Mouse (Mus musculus) c-Kit-positive CD71-positive TER-119-positive erythroid progenitor cells, embryonic 14.5 days (primary cell): ENCODE results near the gene Cpxm2.

Experiments used
- DNase-seq: peaks from one replicate; pipeline ENCODE4 v3.0.0-alpha.2; 2013; ENCODE audit warnings: low spot score

The Cpxm2 gene

DNA sequence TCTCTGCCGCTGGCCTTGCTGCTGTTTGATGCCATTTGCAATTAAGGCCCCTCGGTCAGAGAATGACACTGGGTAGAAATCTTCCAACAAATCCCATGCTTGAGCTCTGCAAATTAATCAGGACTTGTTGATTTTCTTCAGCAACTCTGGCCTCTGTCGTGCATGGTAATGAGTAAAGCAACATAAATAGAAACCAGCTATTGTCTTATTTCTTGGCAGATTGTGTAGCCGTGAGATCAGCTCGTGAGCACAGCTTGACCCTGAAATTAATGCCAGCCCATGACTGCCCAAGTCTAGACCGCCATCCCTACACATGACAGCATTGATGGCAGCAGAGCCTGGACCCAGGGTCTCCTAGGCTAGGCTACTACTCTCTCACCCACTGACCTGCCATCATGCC is 25.9 kb downstream of the Cpxm2 start:
- DNase-seq = no peak

DNA sequence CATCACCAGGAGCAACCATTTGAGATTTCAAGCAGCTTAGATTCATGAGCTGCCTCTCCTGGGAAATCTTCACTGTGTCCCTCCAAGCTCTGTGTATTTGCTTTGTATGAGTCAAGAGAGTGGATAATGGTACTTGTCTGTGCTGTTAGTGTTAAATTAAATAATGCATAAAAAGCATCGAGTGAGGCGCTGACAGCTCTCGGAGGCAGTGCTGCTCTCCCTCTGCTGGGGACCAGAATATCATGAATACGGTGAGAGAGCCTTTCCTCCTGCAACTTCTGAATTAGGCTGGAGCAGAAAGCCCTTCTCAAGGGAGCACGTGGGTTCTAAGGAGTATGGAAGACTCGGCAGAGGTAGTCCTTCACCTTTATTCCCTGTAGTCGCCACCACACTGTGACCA is 29.6 kb downstream of the Cpxm2 start:
- DNase-seq = no peak

- DNase-seq = no peak
These were observed 31.3 kb downstream of the Cpxm2 start for GRCm38 (mm10) chr7:132123211-132123610.

DNA sequence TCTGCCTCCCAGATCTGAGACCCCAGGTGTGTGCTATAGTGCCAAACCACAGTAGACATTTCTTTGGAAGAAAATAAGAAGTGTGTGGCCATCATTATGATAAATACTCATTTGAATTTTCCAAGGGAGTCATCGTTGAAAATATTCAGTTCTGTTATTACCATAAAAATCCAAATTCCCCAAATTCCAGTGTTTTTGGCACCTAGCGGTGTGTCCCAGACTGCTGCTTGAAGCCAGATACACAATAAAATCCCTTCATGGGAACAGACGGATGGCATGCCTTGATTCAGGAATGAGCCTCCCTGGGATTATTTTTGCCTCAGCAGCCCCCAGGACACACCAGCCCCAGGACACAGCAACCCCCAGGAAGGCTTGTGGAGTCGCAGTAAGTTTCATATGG is 34.7 kb downstream of the Cpxm2 start:
- no peak for DNase-seq

DNA sequence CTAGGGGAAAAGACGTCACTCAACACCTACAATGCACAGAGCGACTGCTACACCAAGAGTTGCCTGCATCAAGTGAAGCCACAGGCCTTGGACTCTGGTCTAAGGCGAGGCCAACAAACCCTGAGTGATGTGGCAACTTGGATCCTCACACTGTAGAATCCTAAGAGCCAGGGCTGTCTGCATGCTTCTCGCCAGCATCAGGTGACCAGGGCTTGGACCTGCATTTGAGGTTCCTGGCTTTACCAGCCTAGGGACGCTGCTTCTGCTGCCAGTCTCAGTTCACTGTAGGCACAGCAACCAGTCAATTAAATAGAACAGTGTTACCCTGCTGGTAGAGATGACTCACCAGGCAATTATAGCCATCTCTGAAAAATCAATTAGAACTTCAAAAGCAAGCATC is 42.8 kb downstream of the Cpxm2 start:
- no peak for DNase-seq

- DNase-seq = no peak
These were observed 44.2 kb downstream of the Cpxm2 start for GRCm38 (mm10) chr7:132110308-132110707.

- DNase-seq = no peak
These were observed 47.6 kb downstream of the Cpxm2 start for GRCm38 (mm10) chr7:132106891-132107290.

- no peak for DNase-seq
These were observed 49.2 kb downstream of the Cpxm2 start for GRCm38 (mm10) chr7:132105326-132105725.

DNA sequence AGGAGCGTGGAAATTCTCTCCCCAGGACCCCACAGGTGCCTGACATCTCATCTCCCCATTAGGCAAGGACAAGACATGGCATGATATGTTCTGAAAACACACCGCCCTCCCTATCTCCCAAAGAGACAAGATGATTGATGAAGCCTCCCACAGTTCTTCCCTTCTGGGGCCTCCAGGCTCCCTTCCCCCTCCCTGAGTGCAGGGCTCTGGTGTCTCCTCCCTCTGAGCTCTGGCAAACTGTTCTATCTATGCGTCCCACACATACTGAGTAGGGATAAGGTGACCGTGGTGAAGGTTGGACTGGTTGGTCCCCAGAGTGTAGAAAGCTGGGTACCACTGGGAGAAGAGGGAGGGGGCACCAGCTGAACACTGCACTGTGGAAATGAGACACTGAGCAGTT is 56.1 kb downstream of the Cpxm2 start:
- no peak for DNase-seq

- no peak for DNase-seq
These were observed 59.9 kb downstream of the Cpxm2 start for GRCm38 (mm10) chr7:132094666-132095065.

DNA sequence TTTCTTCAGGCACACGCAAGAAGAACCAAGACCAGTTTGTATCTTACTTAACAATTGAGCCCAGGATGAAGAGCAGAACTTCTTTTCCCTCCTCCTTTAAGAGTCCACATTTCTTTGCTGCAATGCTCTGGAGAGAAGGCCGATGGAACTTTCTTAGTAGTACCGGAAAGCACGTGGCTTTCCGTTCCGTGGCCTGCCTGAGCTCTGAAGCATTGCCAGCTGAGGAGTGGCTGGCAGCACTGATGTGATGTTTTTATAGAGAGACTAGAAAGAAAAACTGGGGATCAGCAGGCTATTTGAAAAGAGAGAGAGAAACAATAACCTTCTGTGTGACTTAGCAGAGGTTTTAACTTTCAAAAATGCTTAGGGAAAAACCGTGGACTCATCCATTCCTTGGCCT is 63.0 kb downstream of the Cpxm2 start:
- no peak for DNase-seq

DNA sequence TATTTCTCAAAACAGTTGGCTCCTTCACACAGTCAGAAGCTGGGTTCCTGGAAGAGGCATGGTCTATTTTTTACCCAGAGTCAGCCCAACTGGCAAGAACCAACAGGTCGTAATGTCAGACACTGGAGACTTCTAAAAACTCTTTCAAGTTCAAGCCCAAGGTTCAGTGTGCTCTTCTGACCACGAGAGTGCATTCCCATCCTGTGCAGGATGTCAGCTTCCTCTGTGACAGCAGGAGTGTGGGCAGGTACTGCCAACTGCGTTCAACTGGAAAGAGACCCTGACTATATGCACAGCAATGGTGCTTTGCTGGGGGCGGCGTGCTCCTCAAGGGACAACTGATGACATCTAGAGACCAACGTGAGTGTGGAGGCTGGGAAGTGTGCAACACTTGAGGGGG is 65.9 kb downstream of the Cpxm2 start:
- DNase-seq = no peak

- DNase-seq = no peak
These were observed 66.4 kb downstream of the Cpxm2 start for GRCm38 (mm10) chr7:132088181-132088580.

DNA sequence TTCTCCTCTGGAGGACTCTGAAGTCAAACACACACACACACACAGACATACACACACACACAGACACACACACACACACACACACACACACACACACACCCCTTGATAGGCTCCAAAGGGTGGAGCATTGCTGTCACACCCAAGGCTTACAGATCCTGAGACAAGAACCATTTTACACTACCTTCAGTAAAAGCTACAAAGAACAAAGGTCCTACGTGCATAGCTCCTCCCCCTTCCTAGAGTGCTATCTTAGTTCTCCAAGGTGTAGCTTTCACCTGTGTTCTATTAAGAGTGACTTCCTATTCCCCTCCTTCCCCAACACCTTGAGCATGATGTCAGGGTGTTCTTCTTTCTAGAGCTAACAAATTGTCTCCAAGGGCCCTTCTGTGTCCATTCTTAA is 78.7 kb downstream of the Cpxm2 start:
- DNase-seq = no peak

GRCm38 (mm10) chr7:132074503-132074902 is 80.0 kb downstream of the Cpxm2 start:
- DNase-seq = no peak

- no peak for DNase-seq
These were observed 83.5 kb downstream of the Cpxm2 start for GRCm38 (mm10) chr7:132070877-132071625.

- DNase-seq = no peak
These were observed 86.6 kb downstream of the Cpxm2 start for GRCm38 (mm10) chr7:132067951-132068350.

DNA sequence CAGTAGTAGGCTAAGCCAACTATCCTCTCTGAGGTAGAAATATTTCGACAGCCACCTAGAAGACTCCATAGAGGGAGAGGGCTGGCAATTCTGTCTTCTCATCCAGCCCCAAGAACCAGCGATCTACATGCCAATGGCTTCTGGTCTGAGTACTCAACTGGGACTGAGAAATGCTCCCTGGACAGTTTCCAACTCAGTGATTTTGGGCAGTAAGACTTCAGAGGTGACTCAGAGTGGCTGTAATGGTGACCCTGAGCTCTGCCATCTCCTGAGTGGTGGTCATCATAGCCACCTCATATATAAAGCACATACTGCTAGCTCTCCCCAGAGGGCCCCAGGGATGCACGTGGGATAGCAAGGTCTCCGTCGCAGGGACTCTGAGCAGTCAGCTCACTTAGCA is 87.0 kb downstream of the Cpxm2 start:
- DNase-seq = no peak

DNA sequence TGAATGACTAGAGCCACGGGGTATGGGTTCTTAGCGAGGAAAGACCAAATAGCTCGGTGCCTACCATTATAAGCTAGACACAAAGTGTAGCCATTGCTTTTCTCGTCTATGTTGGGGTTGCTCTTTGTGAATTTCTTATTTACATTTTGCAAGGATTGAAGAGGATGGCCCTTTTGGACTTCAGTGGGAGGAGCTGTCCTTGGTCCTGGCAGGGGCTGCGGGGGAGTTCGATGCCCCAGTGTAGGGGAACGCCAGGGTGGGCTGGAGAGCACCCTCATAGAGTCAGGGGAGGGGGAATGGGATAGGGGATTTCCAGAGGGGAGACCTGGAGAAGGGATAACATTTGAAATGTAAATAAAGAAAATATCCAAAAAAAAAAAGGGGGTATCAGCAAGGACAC is 94.4 kb downstream of the Cpxm2 start:
- no peak for DNase-seq

DNA sequence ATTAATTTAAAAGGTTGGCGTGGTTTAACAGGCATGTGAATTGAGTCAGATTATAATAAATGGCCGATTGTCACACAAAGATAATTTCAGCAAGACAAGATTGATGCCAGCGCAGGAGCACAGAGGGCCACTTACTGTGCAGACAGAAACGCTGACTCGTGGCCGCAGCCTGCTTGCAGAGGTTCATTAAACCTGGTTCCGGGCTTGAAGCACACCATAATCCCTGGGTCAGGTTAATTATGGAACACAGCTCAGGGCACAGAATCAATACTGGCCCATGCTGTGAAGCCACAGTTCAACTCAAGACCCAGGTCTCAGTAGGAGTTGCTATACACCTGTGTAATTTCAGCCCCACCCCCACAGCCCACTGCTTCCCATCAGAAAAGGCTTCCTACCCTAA is 98.0 kb downstream of the Cpxm2 start:
- DNase-seq = no peak

DNA sequence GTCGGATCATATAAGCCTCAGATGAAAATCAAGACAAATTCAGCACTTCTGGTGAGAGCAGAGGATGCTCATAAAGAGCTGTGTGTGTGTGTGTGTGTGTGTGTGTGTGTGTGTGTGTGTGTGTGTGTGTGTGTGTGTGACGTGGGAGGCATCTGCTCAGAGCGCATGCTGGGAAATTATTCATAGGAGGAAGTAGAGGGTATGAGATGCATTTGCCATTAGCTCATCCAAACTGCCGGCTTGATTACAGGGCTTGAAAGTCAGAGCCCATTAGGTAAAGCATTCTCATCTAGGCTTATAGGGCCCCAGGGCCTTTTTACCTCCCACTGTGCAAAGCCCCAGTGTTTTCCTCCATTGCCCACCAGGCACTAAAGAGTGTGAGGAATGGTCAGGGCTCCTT is 107.9 kb downstream of the Cpxm2 start:
- no peak for DNase-seq

- no peak for DNase-seq
These were observed 122.5 kb downstream of the Cpxm2 start for GRCm38 (mm10) chr7:132031940-132032531.

DNA sequence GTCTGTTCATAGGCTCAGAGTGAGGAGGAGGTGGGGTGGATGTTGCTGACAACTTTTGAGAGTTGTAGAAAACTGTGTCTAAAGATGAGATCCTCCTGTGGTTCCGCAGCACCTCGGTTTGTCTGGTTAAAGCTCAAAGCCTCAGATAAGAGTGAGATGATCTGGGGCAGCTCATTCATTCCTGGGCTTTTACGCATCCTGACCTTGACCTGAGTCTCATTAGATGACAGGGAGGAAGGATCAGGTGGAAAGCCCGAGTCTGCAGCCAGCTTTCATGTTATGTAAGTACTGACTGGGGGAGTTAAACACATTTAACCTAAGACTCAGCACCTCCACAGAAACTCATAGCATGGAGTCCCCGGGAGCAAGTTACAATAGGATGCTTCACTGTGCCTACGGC is 127.9 kb downstream of the Cpxm2 start:
- DNase-seq = no peak

GRCm38 (mm10) chr7:132025591-132025990 is 128.9 kb downstream of the Cpxm2 start:
- DNase-seq = no peak
